Mouse (Mus musculus) midbrain, embryonic 14.5 days (tissue): ENCODE results near the gene Aoc2. TPM values are rescaled to one million over a fixed set of nuclear protein-coding genes. Genes with fewer than 3 reads are reported as not detected.
"Not testable (repeated sequence)": the region's sequence is repeated elsewhere in the genome, so short reads cannot be mapped to it uniquely, and the experiment has no call there.

Experiments used
- ATAC-seq: fragments of 200-750 bp; cut with Nextera tagmentation; 2 replicates; pipeline ENCODE4 v1.8.0; 2017; ENCODE audit warnings: moderate number of reproducible peaks, moderate library complexity; ENCODE audit not compliant: low FRiP score, low TSS enrichment
- DNase-seq: peaks from one replicate; pipeline ENCODE4 v3.0.0-alpha.2; 2015
- H3K27ac ChIP-seq: fragments of 300-500 bp; sonication (generic); replicated peaks from 2 replicates; pipeline ENCODE4 v1.5.1; 2014; ENCODE audit warnings: mild to moderate bottlenecking, low read depth, low read length, moderate library complexity
- H3K27me3 ChIP-seq: fragments of 300-500 bp; sonication (generic); 2 replicates; pipeline ENCODE4 v1.6.1; 2014; ENCODE audit warnings: low read length, control low read depth, mixed read lengths; ENCODE audit not compliant: control insufficient read depth, insufficient read depth
- H3K36me3 ChIP-seq: fragments of 300-500 bp; sonication (generic); 2 replicates; pipeline ENCODE4 v1.6.1; 2014; ENCODE audit warnings: low read length, control low read depth; ENCODE audit not compliant: control insufficient read depth, insufficient read depth
- H3K4me1 ChIP-seq: fragments of 300-500 bp; sonication (generic); 2 replicates; pipeline ENCODE4 v1.6.1; 2014; ENCODE audit warnings: mild to moderate bottlenecking, antibody characterized with exemption, low read length, control low read depth; ENCODE audit not compliant: control insufficient read depth, insufficient read depth
- H3K4me2 ChIP-seq: fragments of 300-500 bp; sonication (generic); 2 replicates; pipeline ENCODE4 v1.6.1; 2014; ENCODE audit warnings: mild to moderate bottlenecking, low read length, moderate library complexity
- H3K4me3 ChIP-seq: fragments of 300-500 bp; sonication (generic); replicated peaks from 2 replicates; pipeline ENCODE4 v1.5.1; 2014; ENCODE audit warnings: low read depth, low read length
- H3K9ac ChIP-seq: fragments of 300-500 bp; sonication (generic); replicated peaks from 2 replicates; pipeline ENCODE4 v1.6.1; 2014; ENCODE audit warnings: mild to moderate bottlenecking, low read length, moderate library complexity
- H3K9me3 ChIP-seq: fragments of 300-500 bp; sonication (generic); 2 replicates; pipeline ENCODE4 v1.6.1; 2016; ENCODE audit warnings: low read length, control low read depth, mixed read lengths; ENCODE audit not compliant: control insufficient read depth
- WGBS: fragments of 180-500 bp; shearing (Covaris S2); extraction: QIAGEN DNeasy Blood & Tissue Kit; methylation state at CpG from one replicate; pipeline ENCODE4 v1.1.7; 2014; 5-methylcytosine and 5-hydroxymethylcytosine counted together
- polyA plus RNA-seq: library from polyadenylated mRNA; unstranded; fragments of >200 nt; fragmentation: Nextera tagmentation; extraction: Ambion mirVana; gene quantifications from 2 replicates; pipeline ENCODE4 v1.2.1, GENCODE M21; 2014

The Aoc2 gene
- polyA plus RNA-seq, 1 experiment from 2014 or later = 1.7 TPM

- no peak overlapping the region for H3K27ac ChIP-seq
- H3K36me3 ChIP-seq = no peaks in the 10 kb centered on the region
- no peaks in the 10 kb centered on the region for H3K27me3 ChIP-seq
- no peak for ATAC-seq
- no peak overlapping the region for H3K9ac ChIP-seq
- H3K4me1 ChIP-seq = no peaks in the 10 kb centered on the region
- DNase-seq = no peak
- H3K9me3 ChIP-seq = no peaks in the 10 kb centered on the region
- H3K4me2 ChIP-seq = no peak overlapping the region
- no peak overlapping the region for H3K4me3 ChIP-seq
- WGBS = 88% methylated on average over 3 of the region's 3 CpGs
Observed at GRCm38 (mm10) chr11:101311083-101311482, 13.8 kb upstream of the Aoc2 start.

DNA sequence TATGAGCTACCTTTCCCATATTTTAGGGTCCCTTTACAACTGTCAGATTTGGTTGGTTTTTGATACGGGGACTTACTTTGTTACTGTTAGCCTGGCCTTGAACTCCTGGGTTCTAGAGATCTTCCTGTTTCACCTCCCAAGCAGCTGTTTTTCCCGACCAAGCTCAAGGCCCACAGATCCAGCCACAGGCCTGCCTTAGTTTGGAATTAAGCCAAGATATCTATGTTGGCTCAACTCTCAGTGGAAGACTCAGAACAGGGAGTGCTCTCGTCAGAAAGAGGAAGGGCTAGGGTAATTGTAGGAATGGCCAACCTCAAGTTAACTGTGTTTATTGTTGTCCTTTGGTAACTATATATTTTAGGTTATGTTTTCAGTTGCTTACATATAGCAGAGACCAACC is 12.7 kb upstream of the Aoc2 start:
- H3K27me3 ChIP-seq = no peaks in the 10 kb centered on the region
- no peak for DNase-seq
- no peaks in the 10 kb centered on the region for H3K9me3 ChIP-seq
- H3K9ac ChIP-seq = no peak overlapping the region
- no peak overlapping the region for H3K4me3 ChIP-seq
- H3K36me3 ChIP-seq = no peaks in the 10 kb centered on the region
- no peak for ATAC-seq
- no peak overlapping the region for H3K27ac ChIP-seq
- peaks cover 4% of the 10 kb centered on the region for H3K4me1 ChIP-seq
- 75% methylated on average over 3 of the region's 3 CpGs for WGBS
- no peak overlapping the region for H3K4me2 ChIP-seq

DNA sequence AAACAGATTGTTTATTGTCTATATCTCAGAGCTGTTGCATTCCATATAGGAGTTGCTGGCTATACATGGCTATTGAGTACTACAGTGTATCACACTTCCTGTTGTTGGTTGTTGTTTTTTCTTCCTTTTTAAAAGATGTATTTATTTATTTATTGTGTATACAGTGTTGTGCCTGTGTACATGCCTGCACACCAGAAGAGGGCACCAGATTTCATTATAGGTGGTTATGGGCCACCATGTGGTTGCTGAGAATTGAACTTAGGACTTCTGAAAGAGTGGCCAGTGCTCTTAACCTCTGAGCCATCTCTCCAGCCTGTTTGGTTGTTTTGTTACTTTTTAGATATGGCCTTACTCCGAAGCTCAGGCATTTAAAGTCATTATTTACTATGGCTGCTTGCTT is 10.3 kb upstream of the Aoc2 start:
- WGBS = 95% methylated on average over 1 of the region's 1 CpGs
- H3K9ac ChIP-seq = no peak overlapping the region
- H3K4me2 ChIP-seq = no peak overlapping the region
- H3K27me3 ChIP-seq = no peaks in the 10 kb centered on the region
- ATAC-seq (no peak), DNase-seq (no peak)
- H3K9me3 ChIP-seq = no peaks in the 10 kb centered on the region
- no peak overlapping the region for H3K4me3 ChIP-seq
- H3K27ac ChIP-seq = no peak overlapping the region
- peaks cover 12% of the 10 kb centered on the region for H3K4me1 ChIP-seq
- H3K36me3 ChIP-seq = peaks cover 19% of the 10 kb centered on the region

- peak overlapping the region; percentile 96 for H3K4me3 ChIP-seq
- H3K36me3 ChIP-seq = peaks cover 25% of the 10 kb centered on the region
- DNase-seq (no peak), ATAC-seq (no peak)
- H3K27ac ChIP-seq = peak overlapping the region; percentile 75
- H3K9ac ChIP-seq = peak overlapping the region; percentile 91
- H3K27me3 ChIP-seq = no peaks in the 10 kb centered on the region
- H3K9me3 ChIP-seq = no peaks in the 10 kb centered on the region
- WGBS = 83% methylated on average over 8 of the region's 8 CpGs
- H3K4me2 ChIP-seq = peak overlapping the region; percentile 73
- H3K4me1 ChIP-seq = peaks cover 12% of the 10 kb centered on the region
Observed at GRCm38 (mm10) chr11:101315082-101315650, 9.7 kb upstream of the Aoc2 start.

- peak within 1 kb of the TSS; percentile 73 for H3K4me2 ChIP-seq
- H3K4me1 ChIP-seq = peaks cover 12% of the 10 kb centered on the region
- peak within 1 kb of the TSS; percentile 75 for H3K27ac ChIP-seq
- no peaks in the 10 kb centered on the region for H3K9me3 ChIP-seq
- ATAC-seq (peak; percentile 93), DNase-seq (peak; percentile 96)
- H3K4me3 ChIP-seq = peak within 1 kb of the TSS; percentile 96
- peaks cover 32% of the 10 kb centered on the region for H3K36me3 ChIP-seq
- no peaks in the 10 kb centered on the region for H3K27me3 ChIP-seq
- WGBS = under 1% methylated on average over 62 of the region's 62 CpGs
- peak within 1 kb of the TSS; percentile 91 for H3K9ac ChIP-seq
Observed at GRCm38 (mm10) chr11:101315665-101316500, 9.0 kb upstream of the Aoc2 start, which contains the start of gene Psme3. Gene Psme3 (plus strand): TSS chr11:101316213.

DNA sequence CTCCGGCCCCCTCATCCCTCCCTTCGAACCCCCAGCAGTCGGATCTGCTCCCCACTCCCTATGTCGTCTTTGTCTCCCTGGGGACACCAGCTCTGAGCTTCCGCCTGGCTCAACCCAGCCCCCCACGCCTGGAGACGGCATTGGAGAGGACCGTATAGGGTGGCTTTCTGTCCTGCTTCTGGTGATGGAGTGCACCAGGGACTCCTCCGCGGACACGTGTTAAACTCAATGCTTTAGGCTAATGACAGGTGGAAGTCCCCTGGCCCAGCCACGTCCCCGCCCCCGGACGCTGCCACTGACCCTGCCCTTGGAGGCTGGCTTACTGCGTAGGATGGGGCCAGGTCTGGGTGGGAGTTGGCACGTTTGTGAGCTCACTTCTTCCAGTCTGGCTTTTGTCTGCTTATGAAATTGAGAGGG is 8.4 kb upstream of the Aoc2 start:
- DNase-seq (peak; percentile 49), ATAC-seq (no peak; the same call in 1 of the 2 replicates)
- H3K27ac ChIP-seq = peak overlapping the region; percentile 75
- no peaks in the 10 kb centered on the region for H3K9me3 ChIP-seq
- peaks cover 38% of the 10 kb centered on the region for H3K36me3 ChIP-seq
- peaks cover 12% of the 10 kb centered on the region for H3K4me1 ChIP-seq
- H3K4me3 ChIP-seq = peak overlapping the region; percentile 96
- peak overlapping the region; percentile 91 for H3K9ac ChIP-seq
- 0% methylated on average over 17 of the region's 17 CpGs for WGBS
- peak overlapping the region; percentile 73 for H3K4me2 ChIP-seq
- H3K27me3 ChIP-seq = no peaks in the 10 kb centered on the region

DNA sequence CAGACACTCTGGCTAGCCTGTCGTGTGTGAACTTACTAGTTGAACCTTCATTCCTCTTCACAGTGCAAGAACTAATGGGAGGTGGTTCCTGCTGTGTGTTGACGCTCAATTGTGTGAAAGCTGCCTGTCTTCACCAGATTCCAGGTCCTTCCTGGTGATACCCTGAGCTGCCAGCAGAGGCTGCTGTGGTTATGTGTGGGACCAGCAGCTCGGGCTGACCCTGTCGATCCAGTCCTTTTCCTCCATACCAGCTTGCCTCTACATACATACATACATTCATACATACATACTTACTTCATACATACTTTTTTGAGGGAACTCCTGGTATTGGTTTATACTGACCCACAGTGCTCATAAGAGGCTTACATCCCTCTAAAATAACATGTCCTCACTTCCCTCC is 1.3 kb upstream of the Aoc2 start:
- Histone ChIP-seq H3K4me3 (no peak overlapping the region), H3K4me1 (no peaks in the 10 kb centered on the region), H3K27me3 (no peaks in the 10 kb centered on the region), H3K4me2 (no peak overlapping the region), H3K36me3 (peaks cover 76% of the 10 kb centered on the region), H3K27ac (no peak overlapping the region), H3K9me3 (no peaks in the 10 kb centered on the region), H3K9ac (no peak overlapping the region)
- 7% methylated on average over 4 of the region's 4 CpGs for WGBS
- no peak for ATAC-seq
- DNase-seq = peak; percentile 84

DNA sequence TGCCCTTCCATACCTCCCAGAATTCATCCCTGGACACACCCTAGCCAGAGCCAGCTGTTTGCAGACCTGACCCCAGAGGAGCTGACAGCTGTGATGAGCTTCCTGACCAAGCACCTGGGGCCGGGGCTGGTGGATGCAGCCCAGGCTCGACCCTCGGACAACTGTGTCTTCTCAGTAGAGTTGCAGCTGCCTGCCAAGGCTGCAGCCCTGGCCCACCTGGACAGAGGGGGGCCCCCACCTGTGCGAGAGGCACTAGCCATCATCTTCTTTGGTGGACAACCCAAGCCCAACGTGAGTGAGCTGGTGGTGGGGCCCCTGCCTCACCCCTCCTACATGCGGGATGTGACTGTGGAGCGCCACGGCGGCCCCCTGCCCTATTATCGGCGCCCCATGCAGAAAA is 338 bp downstream of the Aoc2 start:
- not testable (repeated sequence) for H3K9me3 ChIP-seq, H3K27me3 ChIP-seq, H3K27ac ChIP-seq, H3K4me2 ChIP-seq, DNase-seq, H3K4me3 ChIP-seq, H3K9ac ChIP-seq, H3K4me1 ChIP-seq, ATAC-seq
- H3K36me3 ChIP-seq = peaks cover 61% of the 10 kb centered on the region
- 97% methylated on average over 11 of the region's 11 CpGs for WGBS

DNA sequence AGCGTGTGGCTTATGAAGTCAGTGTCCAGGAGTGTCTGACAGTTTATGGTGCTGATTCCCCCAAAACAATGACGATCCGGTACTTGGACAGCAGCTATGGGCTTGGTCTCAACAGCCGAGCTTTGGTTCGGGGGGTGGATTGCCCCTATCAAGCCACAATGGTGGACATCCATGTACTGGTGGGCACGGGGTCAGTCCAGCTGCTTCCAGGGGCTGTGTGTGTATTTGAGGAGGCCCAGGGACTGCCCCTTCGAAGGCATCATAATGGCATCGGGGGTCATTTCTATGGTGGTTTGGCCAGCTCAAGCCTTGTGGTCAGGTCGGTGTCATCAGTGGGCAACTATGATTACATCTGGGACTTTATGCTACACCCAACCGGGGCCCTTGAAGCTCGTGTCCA is 1.3 kb downstream of the Aoc2 start:
- no peak overlapping the region for H3K9ac ChIP-seq
- WGBS = 92% methylated on average over 11 of the region's 11 CpGs
- H3K4me1 ChIP-seq = no peaks in the 10 kb centered on the region
- no peak overlapping the region for H3K4me2 ChIP-seq
- H3K27me3 ChIP-seq = no peaks in the 10 kb centered on the region
- no peak overlapping the region for H3K4me3 ChIP-seq
- no peak for DNase-seq
- ATAC-seq = no peak
- H3K27ac ChIP-seq = no peak overlapping the region
- peaks cover 52% of the 10 kb centered on the region for H3K36me3 ChIP-seq
- H3K9me3 ChIP-seq = no peaks in the 10 kb centered on the region
